Mouse (Mus musculus): ENCODE results near the gene Gast. TPM values are rescaled to one million over a fixed set of nuclear protein-coding genes. Genes with fewer than 3 reads are reported as not detected.
"Not testable (repeated sequence)": the region's sequence is repeated elsewhere in the genome, so short reads cannot be mapped to it uniquely, and the experiment has no call there.

Gene Gast
- polyA plus RNA-seq, 1 experiment from 2014 or later = not detected

- Histone ChIP-seq H3K4me2 (no peak overlapping the region), H3K27ac (no peak overlapping the region), H3K4me1 (replicated peaks) (peaks cover 4% of the 10 kb centered on the region), H3K27me3 (no peaks in the 10 kb centered on the region; the same call in 1 of the 2 replicates), H3K9ac (replicated peaks) (no peak overlapping the region), H3K9me3 (no peaks in the 10 kb centered on the region), H3K36me3 (no peaks in the 10 kb centered on the region), H3K4me3 (replicated peaks) (no peak overlapping the region)
- no peak for ATAC-seq (ENCODE audit: insufficient number of reproducible peaks, insufficient read depth, low FRiP score, low TSS enrichment, low read depth)
- WGBS = 62% methylated on average over 3 of the region's 3 CpGs
Observed at GRCm38 (mm10) chr11:100335731-100336130, 1.5 kb downstream of the Gast start.

- Histone ChIP-seq H3K27me3 (peaks cover 8% of the 10 kb centered on the region), H3K4me3 (replicated peaks) (no peak overlapping the region), H3K27ac (no peak overlapping the region), H3K4me1 (replicated peaks) (no peaks in the 10 kb centered on the region), H3K36me3 (no peaks in the 10 kb centered on the region), H3K4me2 (no peak overlapping the region), H3K9me3 (no peaks in the 10 kb centered on the region), H3K9ac (replicated peaks) (no peak overlapping the region)
- 93% methylated on average over 10 of the region's 10 CpGs for WGBS
- ATAC-seq (ENCODE audit: insufficient number of reproducible peaks, insufficient read depth, low FRiP score, low TSS enrichment, low read depth) = no peak
Observed at GRCm38 (mm10) chr11:100344269-100344668, 10.1 kb downstream of the Gast start.

- no peak overlapping the region for H3K27ac ChIP-seq
- no peak overlapping the region for H3K4me3 ChIP-seq (replicated peaks)
- H3K36me3 ChIP-seq = no peaks in the 10 kb centered on the region
- peaks cover 21% of the 10 kb centered on the region for H3K4me1 ChIP-seq (replicated peaks)
- no peak overlapping the region for H3K9ac ChIP-seq (replicated peaks)
- WGBS = 27% methylated on average over 10 of the region's 10 CpGs
- ATAC-seq (ENCODE audit: insufficient number of reproducible peaks, insufficient read depth, low FRiP score, low TSS enrichment, low read depth) = no peak
- H3K9me3 ChIP-seq = no peaks in the 10 kb centered on the region
- H3K4me2 ChIP-seq = no peak overlapping the region
- H3K27me3 ChIP-seq = peaks cover 66% of the 10 kb centered on the region
Observed at GRCm38 (mm10) chr11:100352076-100352857, 18.1 kb downstream of the Gast start.

GRCm38 (mm10) chr11:100355151-100355951 is 21.1 kb downstream of the Gast start:
- Histone ChIP-seq H3K4me1 (replicated peaks) (peaks cover 21% of the 10 kb centered on the region), H3K36me3 (no peaks in the 10 kb centered on the region), H3K9me3 (no peaks in the 10 kb centered on the region), H3K4me3 (replicated peaks) (peak overlapping the region; percentile 51), H3K27me3 (peaks cover 85% of the 10 kb centered on the region), H3K9ac (replicated peaks) (peak overlapping the region; percentile 50), H3K27ac (no peak overlapping the region), H3K4me2 (peak overlapping the region; percentile 99)
- ATAC-seq (ENCODE audit: insufficient number of reproducible peaks, insufficient read depth, low FRiP score, low TSS enrichment, low read depth) = no peak
- 1% methylated on average over 54 of the region's 54 CpGs for WGBS

GRCm38 (mm10) chr11:100355972-100356818 is 22.0 kb downstream of the Gast start, which contains the start of gene Hap1:
Gene Hap1, minus strand, starts transcription at chr11:100356128.
- Histone ChIP-seq H3K4me1 (replicated peaks) (peaks cover 21% of the 10 kb centered on the region), H3K27ac (no peak within 1 kb of the TSS), H3K27me3 (peaks cover 88% of the 10 kb centered on the region)

GRCm38 (mm10) chr11:100356819-100357211 is 22.6 kb downstream of the Gast start:
- 28% methylated on average over 9 of the region's 9 CpGs for WGBS
- H3K4me3 ChIP-seq (replicated peaks) = peak overlapping the region; percentile 51
- no peaks in the 10 kb centered on the region for H3K9me3 ChIP-seq
- no peak overlapping the region for H3K27ac ChIP-seq
- H3K9ac ChIP-seq (replicated peaks) = no peak overlapping the region
- ATAC-seq (ENCODE audit: insufficient number of reproducible peaks, insufficient read depth, low FRiP score, low TSS enrichment, low read depth) = no peak
- peak overlapping the region; percentile 99 for H3K4me2 ChIP-seq
- peaks cover 88% of the 10 kb centered on the region for H3K27me3 ChIP-seq
- no peaks in the 10 kb centered on the region for H3K36me3 ChIP-seq
- H3K4me1 ChIP-seq (replicated peaks) = peaks cover 21% of the 10 kb centered on the region

More at GRCm38 (mm10) chr11:100355972-100356818, 22.0 kb downstream of the Gast start, which contains the start of gene Hap1:
- WGBS = 2% methylated on average over 49 of the region's 49 CpGs
- Histone ChIP-seq H3K9ac (replicated peaks) (peak within 1 kb of the TSS; percentile 50), H3K9me3 (no peaks in the 10 kb centered on the region), H3K36me3 (no peaks in the 10 kb centered on the region), H3K4me3 (replicated peaks) (peak within 1 kb of the TSS; percentile 51), H3K4me2 (peak within 1 kb of the TSS; percentile 99)
- peak; percentile 40; the same call in 1 of the 2 replicates for ATAC-seq (ENCODE audit: insufficient number of reproducible peaks, insufficient read depth, low FRiP score, low TSS enrichment, low read depth)

- WGBS = 54% methylated on average over 5 of the region's 5 CpGs
- Histone ChIP-seq H3K27me3 (peaks cover 82% of the 10 kb centered on the region), H3K4me2 (no peak overlapping the region)
Observed at GRCm38 (mm10) chr11:100357408-100357807, 23.2 kb downstream of the Gast start.

GRCm38 (mm10) chr11:100360175-100360574 is 26.0 kb downstream of the Gast start:
- no peak for ATAC-seq (ENCODE audit: insufficient number of reproducible peaks, insufficient read depth, low FRiP score, low TSS enrichment, low read depth)
- no peaks in the 10 kb centered on the region for H3K9me3 ChIP-seq
- no peak overlapping the region for H3K9ac ChIP-seq (replicated peaks)
- 81% methylated on average over 6 of the region's 6 CpGs for WGBS
- peaks cover 26% of the 10 kb centered on the region for H3K4me1 ChIP-seq (replicated peaks)
- no peak overlapping the region for H3K4me3 ChIP-seq (replicated peaks)
- H3K27ac ChIP-seq = no peak overlapping the region
- H3K36me3 ChIP-seq = no peaks in the 10 kb centered on the region
- no peak overlapping the region for H3K4me2 ChIP-seq
- H3K27me3 ChIP-seq = peaks cover 54% of the 10 kb centered on the region

More at GRCm38 (mm10) chr11:100357408-100357807, 23.2 kb downstream of the Gast start:
- no peak overlapping the region for H3K9ac ChIP-seq (replicated peaks)
- no peaks in the 10 kb centered on the region for H3K9me3 ChIP-seq
- no peak for ATAC-seq (ENCODE audit: insufficient number of reproducible peaks, insufficient read depth, low FRiP score, low TSS enrichment, low read depth)
- no peaks in the 10 kb centered on the region for H3K36me3 ChIP-seq
- peaks cover 21% of the 10 kb centered on the region for H3K4me1 ChIP-seq (replicated peaks)
- no peak overlapping the region for H3K27ac ChIP-seq
- H3K4me3 ChIP-seq (replicated peaks) = no peak overlapping the region

GRCm38 (mm10) chr11:100361059-100361458 is 26.9 kb downstream of the Gast start:
- 0% methylated on average over 1 of the region's 13 CpGs for WGBS
- not testable (repeated sequence) for H3K4me2 ChIP-seq; H3K9ac ChIP-seq (replicated peaks); H3K9me3 ChIP-seq; H3K27ac ChIP-seq; H3K4me3 ChIP-seq (replicated peaks); ATAC-seq (ENCODE audit: insufficient number of reproducible peaks, insufficient read depth, low FRiP score, low TSS enrichment, low read depth); H3K36me3 ChIP-seq
- H3K4me1 ChIP-seq (replicated peaks) = peaks cover 17% of the 10 kb centered on the region
- peaks cover 45% of the 10 kb centered on the region for H3K27me3 ChIP-seq

- no peaks in the 10 kb centered on the region for H3K36me3 ChIP-seq
- H3K4me1 ChIP-seq (replicated peaks) = peaks cover 10% of the 10 kb centered on the region; the same call in 1 of the 2 replicates
- 13% methylated on average over 8 of the region's 8 CpGs for WGBS
- no peak overlapping the region for H3K4me3 ChIP-seq (replicated peaks)
- no peaks in the 10 kb centered on the region for H3K9me3 ChIP-seq
- H3K27ac ChIP-seq = no peak overlapping the region
- no peak overlapping the region for H3K4me2 ChIP-seq
- H3K9ac ChIP-seq (replicated peaks) = no peak overlapping the region
- 0 out of 2 replicates have a peak, but pooled peaks have one; percentile 27 for ATAC-seq (ENCODE audit: insufficient number of reproducible peaks, insufficient read depth, low FRiP score, low TSS enrichment, low read depth)
- peaks cover 32% of the 10 kb centered on the region for H3K27me3 ChIP-seq
Observed at GRCm38 (mm10) chr11:100362209-100362978, 28.2 kb downstream of the Gast start.
